Mouse (Mus musculus) layer of hippocampus, adult 8-10 months (tissue): Measurements from ENCODE around the gene Lbr. TPM values are rescaled to one million over a fixed set of nuclear protein-coding genes. Genes with fewer than 3 reads are reported as not detected.

ENCODE experiments used
- DNase-seq, 2 experiments: peaks; one replicate each; pipeline ENCODE4 v3.0.0; 2022; ENCODE audit warnings: low spot score in 2 of 2
- total RNA-seq, 4 experiments: library from RNA; stranded (reverse); gene quantifications; 2 replicates each; pipeline ENCODE4 v1.2.4; 2022

The Lbr gene
- 10 to 100 TPM; 14.4 to 19.8 (median 17.1) TPM for total RNA-seq

GRCm38 (mm10) chr1:181842781-181843180, at the start of gene Lbr:
Gene Lbr, minus strand, starts transcription at chr1:181843046.
- DNase-seq: no peak

GRCm38 (mm10) chr1:181889670-181890069, 46.8 kb upstream of the Lbr start:
- DNase-seq: no peak

GRCm38 (mm10) chr1:181888801-181889200, 46.0 kb upstream of the Lbr start:
- DNase-seq: peak; percentile 78 to 94

- peak in 1 of 2 experiments; percentile 33 for DNase-seq
These were observed 38.7 kb upstream of the Lbr start for GRCm38 (mm10) chr1:181881532-181881931.

GRCm38 (mm10) chr1:181880752-181881325, 38.0 kb upstream of the Lbr start:
- no peak for DNase-seq

GRCm38 (mm10) chr1:181878436-181878835, 35.6 kb upstream of the Lbr start:
- DNase-seq: no peak

- no peak for DNase-seq
These were observed 34.2 kb upstream of the Lbr start for GRCm38 (mm10) chr1:181877088-181877487.

GRCm38 (mm10) chr1:181876656-181877055, 33.8 kb upstream of the Lbr start:
- no peak for DNase-seq

- DNase-seq: no peak
These were observed 30.5 kb upstream of the Lbr start for GRCm38 (mm10) chr1:181873086-181873920.

- no peak for DNase-seq
These were observed 29.8 kb upstream of the Lbr start for GRCm38 (mm10) chr1:181872639-181873038.

- no peak for DNase-seq
These were observed 23.8 kb upstream of the Lbr start for GRCm38 (mm10) chr1:181866429-181867280.

- DNase-seq: no peak
These were observed 23.0 kb upstream of the Lbr start for GRCm38 (mm10) chr1:181865863-181866216.

GRCm38 (mm10) chr1:181864971-181865862, 22.4 kb upstream of the Lbr start:
- DNase-seq: no peak

GRCm38 (mm10) chr1:181863431-181863830, 20.6 kb upstream of the Lbr start:
- DNase-seq: no peak

- no peak for DNase-seq
These were observed 20.0 kb upstream of the Lbr start for GRCm38 (mm10) chr1:181862676-181863374.

- no peak for DNase-seq
These were observed 18.5 kb upstream of the Lbr start for GRCm38 (mm10) chr1:181861181-181861902.

- no peak for DNase-seq
These were observed 17.8 kb upstream of the Lbr start for GRCm38 (mm10) chr1:181860659-181861058.

- no peak for DNase-seq
These were observed 13.5 kb upstream of the Lbr start for GRCm38 (mm10) chr1:181856329-181856728.

- no peak for DNase-seq
These were observed 12.0 kb upstream of the Lbr start for GRCm38 (mm10) chr1:181854829-181855228.
